Mouse (Mus musculus): ENCODE data around the gene Ppp4c.

DNA sequence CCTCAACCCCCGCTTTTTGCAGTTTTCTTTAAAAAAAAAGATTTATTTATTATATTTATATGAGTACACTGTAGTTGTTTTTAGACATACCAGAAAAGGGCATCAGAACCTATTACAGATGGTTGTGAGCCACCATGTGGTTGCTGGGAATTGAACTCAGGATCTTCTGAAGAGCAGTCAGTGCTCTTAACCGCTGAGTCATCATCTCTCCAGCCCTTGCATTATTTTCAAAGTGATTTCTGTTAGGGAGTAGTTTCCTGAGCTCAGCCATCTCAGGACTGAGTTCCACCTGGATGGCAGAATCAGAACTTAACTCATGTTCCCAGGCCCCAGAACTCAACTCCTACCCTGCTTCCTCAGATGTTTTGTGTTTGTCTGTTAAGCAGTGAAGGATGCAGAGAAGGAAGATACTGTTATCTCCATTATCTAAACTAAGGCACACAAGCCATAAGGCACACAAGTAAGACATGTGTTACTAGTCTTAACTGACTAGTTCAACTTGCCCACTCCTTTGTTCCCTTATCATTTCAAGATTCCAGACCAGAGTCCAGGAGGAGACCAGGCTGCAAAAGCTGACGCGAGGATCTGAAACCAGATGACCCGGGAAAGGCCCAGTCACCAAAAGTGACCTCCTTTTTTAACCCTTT lies 17.6 kb upstream of the Ppp4c start:
- TF ChIP-seq EP300 (IDR thresholded peaks at IDR 0.05) (no peak), CTCF (IDR thresholded peaks at IDR 0.05) (no peak)
